Mouse (Mus musculus): ENCODE measurements at regions not wholly inside any gene's neighbourhood (a gene's known extent, or its start where the extent isn't known, plus 50 kb on each side); places are given as distances from the start of the nearest gene placed in this dataset.

DNA sequence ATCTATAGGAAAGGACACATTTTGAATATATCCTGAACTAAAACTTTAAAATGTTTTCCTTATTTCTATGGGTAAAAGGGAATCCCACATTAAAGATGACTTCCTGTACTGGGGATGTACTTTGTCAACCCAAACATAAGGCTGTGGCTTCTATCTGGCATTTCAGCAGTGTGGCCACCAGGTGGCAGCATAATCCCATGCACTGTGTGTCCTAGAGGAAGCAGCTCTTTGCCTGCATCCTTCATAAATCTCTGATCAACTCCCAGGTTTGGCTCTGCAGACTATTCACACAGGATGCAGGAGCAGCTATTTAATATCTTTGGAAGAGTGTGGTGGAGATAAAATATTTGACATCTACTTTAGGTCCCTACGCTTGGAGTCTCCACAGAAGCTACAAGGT lies 59.1 kb downstream of the Bmp15 start:
- ATAC-seq (ENCODE audit: low FRiP score) = peak; percentile 85
- H3K9ac ChIP-seq (replicated peaks) = no peak overlapping the region
- 80% methylated on average over 1 of the region's 1 CpGs for WGBS

DNA sequence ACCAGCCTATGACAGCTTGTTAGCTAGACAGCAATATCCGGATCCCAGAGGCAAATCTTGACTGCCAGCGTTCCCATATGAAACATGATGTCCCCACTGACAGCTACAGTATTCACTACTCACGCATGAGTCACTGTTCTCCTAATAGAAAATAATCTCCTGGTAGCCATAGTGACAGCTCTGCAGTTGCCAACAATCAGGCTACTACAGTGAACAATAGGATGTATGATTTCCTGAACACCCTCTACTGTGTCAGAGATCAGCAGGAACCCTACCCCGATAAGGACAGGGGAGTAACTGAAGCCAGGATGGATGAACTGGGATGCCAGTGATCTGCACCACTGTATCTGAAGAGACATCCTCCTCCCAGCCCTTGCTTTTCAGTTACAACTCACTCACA lies 62.0 kb downstream of the Bmp15 start:
- Histone ChIP-seq H3K27me3 (replicated peaks) (no peaks in the 10 kb centered on the region), H3K27ac (replicated peaks) (no peak overlapping the region), H3K4me1 (no peaks in the 10 kb centered on the region), H3K9me3 (replicated peaks) (no peaks in the 10 kb centered on the region), H3K9ac (replicated peaks) (no peak overlapping the region), H3K36me3 (no peaks in the 10 kb centered on the region), H3K4me3 (replicated peaks) (no peak overlapping the region), H3K4me2 (no peak overlapping the region)
- WGBS = 76% methylated on average over 4 of the region's 4 CpGs
- no peak for ATAC-seq (ENCODE audit: low FRiP score)

More for the DNA sequence above, 59.1 kb downstream of the Bmp15 start:
- Histone ChIP-seq H3K4me2 (no peak overlapping the region), H3K9me3 (replicated peaks) (no peaks in the 10 kb centered on the region), H3K36me3 (no peaks in the 10 kb centered on the region), H3K27ac (replicated peaks) (no peak overlapping the region), H3K27me3 (replicated peaks) (no peaks in the 10 kb centered on the region), H3K4me3 (replicated peaks) (no peak overlapping the region), H3K4me1 (no peaks in the 10 kb centered on the region)

DNA sequence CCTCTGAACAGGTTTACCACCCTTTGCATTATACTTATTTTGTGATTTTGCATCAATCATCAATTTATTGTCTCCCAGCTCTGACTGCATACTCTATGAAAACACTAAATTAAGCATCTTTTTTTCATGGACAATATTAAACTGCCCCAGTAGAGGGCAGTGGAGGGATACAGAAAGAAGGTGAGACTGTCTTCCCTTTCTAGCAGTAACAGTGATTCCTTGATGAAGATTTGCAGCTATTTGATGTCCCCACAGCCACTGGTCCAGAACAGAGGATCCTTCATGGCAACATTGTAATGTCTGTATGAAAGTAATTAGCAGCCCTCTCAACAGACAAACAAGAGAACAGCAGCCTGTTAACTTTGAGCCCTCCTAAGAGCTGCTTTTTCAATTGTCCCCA lies 66.5 kb downstream of the Bmp15 start:
- Histone ChIP-seq H3K9me3 (replicated peaks) (no peaks in the 10 kb centered on the region), H3K4me2 (no peak overlapping the region), H3K9ac (replicated peaks) (no peak overlapping the region), H3K36me3 (no peaks in the 10 kb centered on the region), H3K27ac (replicated peaks) (no peak overlapping the region), H3K4me3 (replicated peaks) (no peak overlapping the region), H3K27me3 (replicated peaks) (no peaks in the 10 kb centered on the region), H3K4me1 (no peaks in the 10 kb centered on the region)
- no peak for ATAC-seq (ENCODE audit: low FRiP score)

DNA sequence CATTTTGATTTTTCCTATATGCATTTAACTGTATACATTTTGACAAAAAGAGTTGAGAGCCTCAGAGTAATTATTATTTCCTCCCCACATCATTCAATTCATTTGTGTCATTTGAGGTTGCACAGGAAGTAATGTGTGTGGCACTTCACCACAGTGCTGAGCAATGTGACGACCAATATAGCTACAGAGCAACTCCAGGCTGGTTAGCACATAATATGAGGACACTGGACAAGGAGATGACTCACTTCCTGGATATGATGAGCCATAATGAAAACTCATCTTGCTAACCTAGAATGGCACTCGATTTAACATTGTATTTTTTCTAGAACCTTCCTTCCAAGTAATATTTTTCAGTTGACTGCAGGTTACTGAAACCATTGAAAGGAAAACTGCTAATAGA lies 67.6 kb downstream of the Bmp15 start:
- Histone ChIP-seq H3K27me3 (replicated peaks) (no peaks in the 10 kb centered on the region), H3K36me3 (no peaks in the 10 kb centered on the region), H3K27ac (replicated peaks) (no peak overlapping the region), H3K9ac (replicated peaks) (no peak overlapping the region), H3K4me3 (replicated peaks) (no peak overlapping the region), H3K9me3 (replicated peaks) (no peaks in the 10 kb centered on the region), H3K4me1 (no peaks in the 10 kb centered on the region), H3K4me2 (no peak overlapping the region)
- no peak for ATAC-seq (ENCODE audit: low FRiP score)
- WGBS = 53% methylated on average over 2 of the region's 2 CpGs

Data from neural tube, embryonic 15.5 days (tissue).